17 mouse cellular contexts compared by ENCODE assay signal in the genomic region with DNA sequence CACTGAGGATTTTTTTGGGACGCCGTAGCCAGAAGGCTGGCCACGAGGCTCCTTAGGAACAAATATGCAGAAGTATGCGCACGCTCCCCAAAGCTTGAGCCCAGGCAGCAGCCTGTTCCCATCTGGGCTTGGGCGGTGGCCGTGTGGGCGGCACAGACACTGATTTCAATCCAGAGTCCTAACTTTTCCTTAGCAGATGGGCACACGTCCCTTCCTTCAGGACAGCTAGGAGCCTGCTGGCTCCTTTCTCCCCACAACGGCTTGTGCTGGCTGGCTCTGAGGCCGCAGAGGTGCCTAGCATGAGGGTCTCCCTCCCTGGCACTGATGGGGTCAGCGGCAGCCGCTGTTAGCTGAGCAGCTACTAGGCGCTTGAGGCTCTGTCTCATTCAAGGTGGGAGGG. TPM values are rescaled to one million over a fixed set of nuclear protein-coding genes. Genes with fewer than 3 reads are reported as not detected.
A peak's percentile ranks its signal among the peaks of the same experiment; 100 is the strongest.
DNase-seq lines count a peak whose midpoint lies in the region; ATAC-seq and TF ChIP-seq lines count a peak whose summit lies in the region.
"Had no signal": no experiment of that assay in that cellular context is flagged by ENCODE, and none has a peak within 500 bp of the region (broad histone marks: within the 10 kb centered on the region; RNA-seq: fewer than 3 reads in every experiment).

No protein-coding gene starts in this region.

- TF ChIP-seq CTCF in forebrain, postnatal 0 days (IDR thresholded peaks at IDR 0.05; ENCODE audit: low read depth): no peak
- TF ChIP-seq CTCF in kidney, adult 2 months (conservative IDR thresholded peaks at IDR 0.05; ENCODE audit: insufficient read depth, insufficient read length, low read depth, low read length): no peak
- TF ChIP-seq CTCF in stomach, postnatal 0 days (IDR thresholded peaks at IDR 0.05; ENCODE audit: low read depth): no peak

- peak overlapping the region; percentile 54 for H3K27ac ChIP-seq in forebrain, postnatal 0 days (ENCODE audit: low read depth, low read length)
- H3K27ac ChIP-seq in forebrain, embryonic 11.5 days (ENCODE audit: low read depth, low read length): no peak overlapping the region
- no peak overlapping the region for H3K27ac ChIP-seq in kidney, adult 2 months (ENCODE audit: insufficient read depth, low read depth, low read length)
- H3K27ac ChIP-seq in stomach, postnatal 0 days (replicated peaks): no peak overlapping the region
- H3K27ac ChIP-seq: embryonic facial prominence, embryonic 12.5 days; liver, embryonic 15.5 days; neural tube, embryonic 15.5 days; stomach, embryonic 15.5 days had no signal

- peak; percentile 47 for ATAC-seq in forebrain, postnatal 0 days
- no peak for ATAC-seq in forebrain, embryonic 11.5 days (replicated peaks; ENCODE audit: low FRiP score)
- ATAC-seq in stomach, postnatal 0 days (ENCODE audit: low FRiP score, low TSS enrichment): no peak

- DNase-seq in forebrain, postnatal 0 days: peak; percentile 69
- no peak for DNase-seq in forebrain, embryonic 11.5 days (ENCODE audit: low spot score)
- peak; percentile 78 to 90 for DNase-seq in frontal cortex, postnatal 36 days (ENCODE audit: low spot score in 2 of 2)
- DNase-seq in left cerebral cortex, adult 18-20 months (ENCODE audit: low spot score in 2 of 2): peak; percentile 84 to 90
- DNase-seq in right cerebral cortex, postnatal 10 days (ENCODE audit: low spot score in 2 of 2): peak; percentile 88 to 92
- no peak for DNase-seq in kidney, adult 2 months
- DNase-seq in stomach, postnatal 0 days (ENCODE audit: low spot score): no peak
- no peak for DNase-seq in gastrocnemius, postnatal 36 days
- DNase-seq: cerebellum, adult 2 months; kidney, adult 18-20 months; lung, postnatal 36 days; thymus, postnatal 36 days had no signal

- no peaks in the 10 kb centered on the region for H3K27me3 ChIP-seq in forebrain, postnatal 0 days (ENCODE audit: insufficient read depth, low read length)
- H3K27me3 ChIP-seq in forebrain, embryonic 11.5 days (ENCODE audit: control insufficient read depth, insufficient read depth, low read length): peaks cover 9% of the 10 kb centered on the region
- H3K27me3 ChIP-seq in kidney, adult 2 months (replicated peaks; ENCODE audit: control insufficient read depth, insufficient read depth, low read length): no peaks in the 10 kb centered on the region
- H3K27me3 ChIP-seq in stomach, postnatal 0 days (ENCODE audit: control insufficient read depth, insufficient read depth, low read length): no peaks in the 10 kb centered on the region
- H3K27me3 ChIP-seq: embryonic facial prominence, embryonic 12.5 days; heart, embryonic 12.5 days; liver, embryonic 15.5 days; neural tube, embryonic 15.5 days; stomach, embryonic 15.5 days had no signal

- H3K4me2 ChIP-seq in forebrain, postnatal 0 days (ENCODE audit: low read depth): no peak overlapping the region
- no peak overlapping the region for H3K4me2 ChIP-seq in forebrain, embryonic 11.5 days (ENCODE audit: low read depth, low read length, severe bottlenecking)
- no peak overlapping the region for H3K4me2 ChIP-seq in stomach, postnatal 0 days (replicated peaks; ENCODE audit: low read depth)
- H3K4me2 ChIP-seq: embryonic facial prominence, embryonic 12.5 days; heart, embryonic 12.5 days; liver, embryonic 15.5 days; neural tube, embryonic 15.5 days; stomach, embryonic 15.5 days had no signal

- H3K9ac ChIP-seq in forebrain, postnatal 0 days: no peak overlapping the region
- no peak overlapping the region for H3K9ac ChIP-seq in forebrain, embryonic 11.5 days (ENCODE audit: low read length)
- H3K9ac ChIP-seq in stomach, postnatal 0 days (ENCODE audit: low read length): no peak overlapping the region
- H3K9ac ChIP-seq: embryonic facial prominence, embryonic 12.5 days; heart, embryonic 12.5 days; liver, embryonic 15.5 days; neural tube, embryonic 15.5 days; stomach, embryonic 15.5 days had no signal

- intact Hi-C loops in gastrocnemius, postnatal 36 days (cut with DNase I): loop anchor here (5.0 kb wide), 2 partner anchors 165 to 200 kb away; no protein-coding TSS in a partner anchor

- no peak for TF ChIP-seq EP300 in stomach, postnatal 0 days (optimal IDR thresholded peaks at IDR 0.05)

- peaks cover 14% of the 10 kb centered on the region; the same call in 1 of the 2 replicates for H3K4me1 ChIP-seq in forebrain, postnatal 0 days (ENCODE audit: insufficient read depth)
- peaks cover 10% of the 10 kb centered on the region for H3K4me1 ChIP-seq in forebrain, embryonic 11.5 days (replicated peaks; ENCODE audit: control insufficient read depth, insufficient read depth, low read length)
- H3K4me1 ChIP-seq in kidney, adult 2 months (ENCODE audit: control insufficient read depth, insufficient read depth, low read length): no peaks in the 10 kb centered on the region
- no peaks in the 10 kb centered on the region for H3K4me1 ChIP-seq in stomach, postnatal 0 days (replicated peaks; ENCODE audit: control insufficient read depth, insufficient read depth)
- H3K4me1 ChIP-seq: embryonic facial prominence, embryonic 12.5 days; liver, embryonic 15.5 days; stomach, embryonic 15.5 days had no signal

- no peak overlapping the region for H3K4me3 ChIP-seq in forebrain, postnatal 0 days (ENCODE audit: low read depth, low read length)
- H3K4me3 ChIP-seq in forebrain, embryonic 11.5 days (ENCODE audit: low read depth, low read length): no peak overlapping the region
- H3K4me3 ChIP-seq in kidney, adult 2 months (ENCODE audit: insufficient read depth, low read depth, low read length): no peak overlapping the region
- no peak overlapping the region for H3K4me3 ChIP-seq in stomach, postnatal 0 days (ENCODE audit: low read depth, low read length)
- H3K4me3 ChIP-seq: embryonic facial prominence, embryonic 12.5 days; heart, embryonic 12.5 days; liver, embryonic 15.5 days; neural tube, embryonic 15.5 days; stomach, embryonic 15.5 days had no signal

- no peak for TF ChIP-seq POLR2A in kidney, adult 2 months (IDR thresholded peaks at IDR 0.05; ENCODE audit: low read depth, low read length)

- no peaks in the 10 kb centered on the region for H3K9me3 ChIP-seq in forebrain, postnatal 0 days (ENCODE audit: low read length)
- peaks cover 4% of the 10 kb centered on the region; the same call in 1 of the 2 replicates for H3K9me3 ChIP-seq in forebrain, embryonic 11.5 days (ENCODE audit: control insufficient read depth, low read length)
- no peaks in the 10 kb centered on the region for H3K9me3 ChIP-seq in stomach, postnatal 0 days (ENCODE audit: control insufficient read depth, low read length)
- H3K9me3 ChIP-seq: embryonic facial prominence, embryonic 12.5 days; neural tube, embryonic 15.5 days; stomach, embryonic 15.5 days had no signal

- no peaks in the 10 kb centered on the region for H3K36me3 ChIP-seq in forebrain, postnatal 0 days (ENCODE audit: insufficient read depth)
- no peaks in the 10 kb centered on the region for H3K36me3 ChIP-seq in forebrain, embryonic 11.5 days (ENCODE audit: control insufficient read depth, insufficient read depth, low read length)
- H3K36me3 ChIP-seq in kidney, adult 2 months (ENCODE audit: control insufficient read depth, insufficient read depth, low read length): no peaks in the 10 kb centered on the region
- H3K36me3 ChIP-seq in stomach, postnatal 0 days (ENCODE audit: control insufficient read depth, insufficient read depth, low read length): no peaks in the 10 kb centered on the region
- H3K36me3 ChIP-seq: embryonic facial prominence, embryonic 12.5 days; liver, embryonic 15.5 days; stomach, embryonic 15.5 days had no signal

- 72% methylated on average over 14 of the region's 14 CpGs for WGBS in forebrain, postnatal 0 days
- WGBS in forebrain, embryonic 11.5 days: 86% methylated on average over 14 of the region's 14 CpGs
- WGBS in kidney, adult 2 months: 89% methylated on average over 14 of the region's 14 CpGs
- WGBS in stomach, postnatal 0 days: 77% methylated on average over 14 of the region's 14 CpGs

RNA-seq across cellular contexts. Expression of a gene that starts 43.5 kb away (rescaled TPM):
- 49.7 and 51.5 TPM in 2 replicates for total RNA-seq in forebrain, postnatal 0 days (2014; rRNA removed)
- polyA plus RNA-seq in forebrain, postnatal 0 days (2015; fragmentation: Nextera tagmentation; extraction: Ambion mirVana): 36.3 and 38.7 TPM in 2 replicates
- polyA plus RNA-seq in forebrain, embryonic 11.5 days (2014; fragmentation: Nextera tagmentation; extraction: Ambion mirVana): 35.7 and 38.4 TPM in 2 replicates
- total RNA-seq in left cerebral cortex, adult 18-20 months (2021): 10 to 100 TPM in 1 of 2 experiments, 1 to 10 TPM in 1; 9.8 to 10.1 TPM
- polyA plus RNA-seq in kidney, adult 2 months (2012; rRNA removed): 19.1 and 23.4 TPM in 2 replicates
- 24.3 and 26.7 TPM in 2 replicates for polyA plus RNA-seq in stomach, postnatal 0 days (2015; fragmentation: Nextera tagmentation; extraction: Ambion mirVana)
- 1 to 10 TPM; 4.5 to 6.0 TPM for total RNA-seq in gastrocnemius, postnatal 36 days (2021)

RNA-seq across cellular contexts. Expression of a gene that starts 54.8 kb away (rescaled TPM):
- 11.7 and 14.1 TPM in 2 replicates for total RNA-seq in forebrain, postnatal 0 days (2014; rRNA removed)
- polyA plus RNA-seq in forebrain, postnatal 0 days (2015; fragmentation: Nextera tagmentation; extraction: Ambion mirVana): 4.6 and 6.2 TPM in 2 replicates
- 9.1 and 9.8 TPM in 2 replicates for polyA plus RNA-seq in forebrain, embryonic 11.5 days (2014; fragmentation: Nextera tagmentation; extraction: Ambion mirVana)
- 10 to 100 TPM; 24.3 to 26.4 TPM for total RNA-seq in left cerebral cortex, adult 18-20 months (2021)
- 19.7 and 20.8 TPM in 2 replicates for polyA plus RNA-seq in kidney, adult 2 months (2012; rRNA removed)
- polyA plus RNA-seq in stomach, postnatal 0 days (2015; fragmentation: Nextera tagmentation; extraction: Ambion mirVana): 7.9 and 8.6 TPM in 2 replicates
- total RNA-seq in gastrocnemius, postnatal 36 days (2021): 10 to 100 TPM; 13.5 TPM

Comparison
In these comparisons a context has a peak if more than half of its experiments do, and no peak if none do; other contexts are left out.
1. DNase-seq: peak in forebrain, postnatal 0 days (single experiment), frontal cortex, postnatal 36 days (2 of 2), left cerebral cortex, adult 18-20 months (2 of 2) and right cerebral cortex, postnatal 10 days (2 of 2); none in forebrain, embryonic 11.5 days (single experiment), kidney, adult 2 months (single experiment), stomach, postnatal 0 days (single experiment) and gastrocnemius, postnatal 36 days (0 of 2).